Mouse (Mus musculus): ENCODE measurements around the gene Eif2b3.

DNA sequence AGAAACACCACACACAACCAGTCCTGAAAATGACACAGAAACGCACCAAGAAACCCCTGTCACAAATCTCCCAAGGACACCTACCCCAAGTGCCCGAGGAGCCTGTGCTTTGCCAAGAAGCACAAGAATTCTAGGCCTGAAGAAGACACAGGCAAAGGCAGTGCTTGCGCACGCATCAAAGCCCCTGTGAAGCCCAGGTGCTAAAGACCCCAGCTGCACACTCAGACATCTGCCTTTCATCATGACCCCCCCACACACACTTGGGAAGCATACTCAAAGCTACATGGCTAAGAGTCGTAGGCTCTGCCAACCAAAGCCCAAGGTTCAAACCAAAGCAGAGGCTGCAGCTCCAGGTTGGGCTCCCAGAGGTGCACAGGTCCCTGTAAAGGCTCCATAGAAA lies 96.4 kb downstream of the Eif2b3 start:
- TF ChIP-seq CTCF (IDR thresholded peaks at IDR 0.05; ENCODE audit: low read depth) (no peak), EP300 (optimal IDR thresholded peaks at IDR 0.05) (no peak)
